Mouse (Mus musculus) neutrophil, adult 5-6 weeks (primary cell): Measurements from ENCODE around the gene Abcb7. TPM values are rescaled to one million over a fixed set of nuclear protein-coding genes. Genes with fewer than 3 reads are reported as not detected.

Experiments
- ATAC-seq: fragments of 151-379, 151-347 bp; 2 replicates; pipeline ENCODE4 v1.8.0; 2017; ENCODE audit warnings: mild to moderate bottlenecking, moderate TSS enrichment; ENCODE audit not compliant: insufficient number of reproducible peaks, poor library complexity, low FRiP score, severe bottlenecking; ENCODE audit errors: extremely low read depth
- total RNA-seq: library from RNA; stranded (forward); fragments of 200-1000 nt; gene quantifications from 2 replicates; pipeline ENCODE4 v1.2.3, GENCODE M21; 2017

The Abcb7 gene
- total RNA-seq, result 24.8 and 36.7 TPM in 2 replicates

- peak; percentile 97 for ATAC-seq
Measured at GRCm38 (mm10) chrX:104413183-104413983, at the start of gene Abcb7. Gene Abcb7, minus strand, starts transcription at chrX:104413856.

GRCm38 (mm10) chrX:104461755-104462154 is 48.1 kb upstream of the Abcb7 start:
- ATAC-seq, result no peak

GRCm38 (mm10) chrX:104452433-104452832 is 38.8 kb upstream of the Abcb7 start:
- no peak for ATAC-seq

GRCm38 (mm10) chrX:104433456-104433855 is 19.8 kb upstream of the Abcb7 start:
- ATAC-seq, result no peak

- ATAC-seq, result no peak
Measured at GRCm38 (mm10) chrX:104428108-104428507, 14.5 kb upstream of the Abcb7 start.

GRCm38 (mm10) chrX:104413995-104414394 is 339 bp upstream of the Abcb7 start:
- ATAC-seq, result no peak

- ATAC-seq, result no peak
Measured at GRCm38 (mm10) chrX:104408137-104408536, 5.5 kb downstream of the Abcb7 start.

- no peak for ATAC-seq
Measured at GRCm38 (mm10) chrX:104402463-104402862, 11.2 kb downstream of the Abcb7 start.

- ATAC-seq, result no peak
Measured at GRCm38 (mm10) chrX:104401134-104401533, 12.5 kb downstream of the Abcb7 start.

- no peak for ATAC-seq
Measured at GRCm38 (mm10) chrX:104397526-104397925, 16.1 kb downstream of the Abcb7 start.

GRCm38 (mm10) chrX:104359686-104360085 is 54.0 kb downstream of the Abcb7 start:
- no peak for ATAC-seq

- no peak for ATAC-seq
Measured at GRCm38 (mm10) chrX:104355842-104356241, 57.8 kb downstream of the Abcb7 start.

GRCm38 (mm10) chrX:104348146-104348545 is 65.5 kb downstream of the Abcb7 start:
- ATAC-seq, result peak; percentile 81

- no peak for ATAC-seq
Measured at GRCm38 (mm10) chrX:104291721-104292120, 121.9 kb downstream of the Abcb7 start.

GRCm38 (mm10) chrX:104279828-104280227 is 133.8 kb downstream of the Abcb7 start:
- ATAC-seq, result no peak

GRCm38 (mm10) chrX:104264371-104264770 is 149.3 kb downstream of the Abcb7 start:
- no peak for ATAC-seq

- ATAC-seq, result no peak
Measured at GRCm38 (mm10) chrX:104262468-104262867, 151.2 kb downstream of the Abcb7 start.

- no peak for ATAC-seq
Measured at GRCm38 (mm10) chrX:104256561-104256960, 157.1 kb downstream of the Abcb7 start.
